Mouse (Mus musculus) olfactory bulb, adult 2 months (tissue): Measurements from ENCODE around the gene Mgme1. TPM values are rescaled to one million over a fixed set of nuclear protein-coding genes. Genes with fewer than 3 reads are reported as not detected.
A peak's percentile ranks its signal among the peaks of the same experiment; 100 is the strongest.

Source experiments
- H3K27ac ChIP-seq: fragments of 200-500 bp; 2 replicates; pipeline ENCODE4 v1.5.1; 2012; ENCODE audit warnings: low read depth, low read length; ENCODE audit not compliant: insufficient read depth
- H3K4me1 ChIP-seq: fragments of 200-500 bp; 2 replicates; pipeline ENCODE4 v1.6.1; 2012; ENCODE audit warnings: low read length; ENCODE audit not compliant: control insufficient read depth, insufficient read depth
- H3K4me3 ChIP-seq: fragments of 200-500 bp; 2 replicates; pipeline ENCODE4 v1.5.1; 2012; ENCODE audit warnings: mild to moderate bottlenecking, low read depth, low read length, moderate library complexity; ENCODE audit not compliant: insufficient read depth
- CTCF ChIP-seq: fragments of 200-500 bp; IDR thresholded peaks from 2 replicates; pipeline ENCODE4 v1.5.1; 2012; ENCODE audit warnings: low read depth, mild to moderate bottlenecking, low read length, moderate library complexity; ENCODE audit not compliant: insufficient read depth
- POLR2A ChIP-seq: fragments of 200-500 bp; IDR thresholded peaks from 2 replicates; pipeline ENCODE4 v1.6.1; 2012; ENCODE audit warnings: mild to moderate bottlenecking, low read depth, low read length, moderate library complexity; ENCODE audit not compliant: insufficient read depth
- WGBS: fragments of 180-500 bp; shearing (Covaris S2); methylation state at CpG from one replicate; pipeline ENCODE4 v1.1.7; 2018; 5-methylcytosine and 5-hydroxymethylcytosine counted together
- polyA plus RNA-seq: library from polyadenylated mRNA; stranded (reverse); fragments of >200 nt; gene quantifications from 2 replicates; pipeline ENCODE4 v1.2.4, GENCODE M21; 2012; ENCODE audit warnings: low replicate concordance; ENCODE audit not compliant: missing spikeins, insufficient read depth, insufficient read length

Mgme1 gene
- polyA plus RNA-seq, 1 experiment: not detected

DNA sequence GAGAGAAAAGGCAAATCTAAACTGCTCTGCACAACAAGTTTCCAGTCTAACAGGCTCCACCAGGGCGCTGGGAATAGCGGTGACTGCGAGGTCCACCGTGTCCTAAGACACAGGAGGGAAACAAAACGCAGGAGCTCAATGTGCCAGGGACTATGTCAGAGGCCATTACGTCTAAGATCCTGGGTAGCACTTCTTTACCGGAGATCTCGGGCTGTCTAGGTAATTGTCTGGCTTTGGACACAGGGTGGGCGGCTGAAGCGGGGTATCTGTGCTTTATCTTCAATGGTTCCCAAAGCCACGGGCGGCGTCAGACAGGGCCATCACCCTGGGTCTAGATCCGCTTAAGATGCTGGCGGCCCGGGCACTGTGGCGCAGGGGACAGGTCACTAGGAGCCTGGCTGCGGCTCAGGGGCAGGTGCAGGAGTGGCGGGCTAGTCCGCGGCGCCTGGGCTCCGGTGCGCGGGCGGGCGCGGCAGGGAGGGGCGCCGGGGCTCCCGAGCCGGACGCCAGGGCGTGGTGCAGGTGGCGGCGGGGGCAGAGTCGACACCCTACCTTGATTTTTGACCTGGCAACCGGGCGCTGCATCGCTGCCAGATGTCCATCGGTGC is 60.0 kb downstream of the Mgme1 start:
- H3K4me3 ChIP-seq: peak overlapping the region; percentile 37
- H3K27ac ChIP-seq: no peak overlapping the region
- 3% methylated on average over 41 of the region's 41 CpGs for WGBS

More for the DNA sequence above, 60.0 kb downstream of the Mgme1 start:
- TF ChIP-seq POLR2A: no peak
- TF ChIP-seq CTCF: no peak
- H3K4me1 ChIP-seq: peaks cover 28% of the 10 kb centered on the region

Other genes starting within 250 kb of the Mgme1 start
- not detected in 2 replicates for gene Banf2, start 237.6 kb upstream of the Mgme1 start, polyA plus RNA-seq
- not detected in 2 replicates for gene Snx5, start 243 bp downstream of the Mgme1 start, polyA plus RNA-seq
- not detected in 2 replicates for gene Ovol2, start 61.5 kb downstream of the Mgme1 start, polyA plus RNA-seq
- not detected in 2 replicates for gene Kat14, start 98.3 kb downstream of the Mgme1 start, polyA plus RNA-seq
- not detected in 2 replicates for gene Pet117, start 98.3 kb downstream of the Mgme1 start, polyA plus RNA-seq